Mouse (Mus musculus): ENCODE measurements around the gene Prr13. TPM values are rescaled to one million over a fixed set of nuclear protein-coding genes. Genes with fewer than 3 reads are reported as not detected.

Gene Prr13
- polyA plus RNA-seq, 1 experiment: 271 TPM

DNA sequence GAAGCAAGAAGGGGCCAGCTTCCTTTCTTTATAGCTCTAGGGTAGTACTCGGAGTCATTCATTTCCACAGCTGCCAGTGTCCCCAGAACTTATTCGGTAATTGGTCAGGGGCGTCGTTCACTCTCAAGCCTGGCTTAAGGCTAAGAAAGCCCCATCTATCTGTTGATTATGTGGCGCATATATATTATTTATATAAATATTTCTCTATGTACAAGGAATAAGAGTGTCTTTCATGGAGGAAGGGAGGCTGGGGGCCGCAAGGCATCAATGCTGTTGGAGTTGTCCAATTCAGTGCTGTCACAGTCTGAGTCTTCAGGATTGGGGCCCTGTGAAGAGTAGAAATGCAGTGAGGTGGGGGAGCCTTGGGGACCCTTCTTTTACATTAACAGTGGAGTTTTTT lies 41.0 kb downstream of the Prr13 start:
- H3K4me1 ChIP-seq (ENCODE audit: control insufficient read depth, insufficient read depth, low read length): no peaks in the 10 kb centered on the region
- no peak for DNase-seq
- TF ChIP-seq CTCF (IDR thresholded peaks at IDR 0.05; ENCODE audit: insufficient read depth, low read length) (no peak), POLR2A (IDR thresholded peaks at IDR 0.05; ENCODE audit: borderline replicate concordance, extremely low read depth, low read depth, low read length) (no peak)
- no peak overlapping the region for H3K4me3 ChIP-seq (replicated peaks; ENCODE audit: extremely low read depth, low read depth, low read length)
- 84% methylated on average over 6 of the region's 6 CpGs for WGBS

DNA sequence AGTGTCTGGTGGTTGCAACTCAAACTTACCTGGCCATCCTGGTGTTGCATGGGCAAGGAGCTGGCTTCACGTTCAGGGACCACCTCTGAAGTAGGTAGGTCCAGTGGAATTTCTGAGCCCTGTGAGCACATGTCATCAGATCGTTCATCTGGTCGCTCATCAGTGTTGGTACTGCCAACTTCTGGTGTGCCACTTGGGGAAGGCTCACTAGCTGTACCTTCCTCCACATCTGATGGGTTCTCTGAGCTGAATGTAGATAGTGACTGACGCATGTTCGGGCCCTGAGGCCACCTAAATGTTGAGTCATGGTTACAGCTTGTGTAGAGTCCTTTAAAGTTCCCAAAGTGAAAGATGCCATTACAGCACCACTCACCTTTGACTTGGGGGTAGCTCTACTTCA lies 41.7 kb downstream of the Prr13 start:
- 87% methylated on average over 5 of the region's 5 CpGs for WGBS
- no peak overlapping the region for H3K4me3 ChIP-seq (replicated peaks; ENCODE audit: extremely low read depth, low read depth, low read length)
- no peaks in the 10 kb centered on the region for H3K4me1 ChIP-seq (ENCODE audit: control insufficient read depth, insufficient read depth, low read length)
- DNase-seq: no peak
- no peak for TF ChIP-seq CTCF (IDR thresholded peaks at IDR 0.05; ENCODE audit: insufficient read depth, low read length)
- TF ChIP-seq POLR2A (IDR thresholded peaks at IDR 0.05; ENCODE audit: borderline replicate concordance, extremely low read depth, low read depth, low read length): no peak

DNA sequence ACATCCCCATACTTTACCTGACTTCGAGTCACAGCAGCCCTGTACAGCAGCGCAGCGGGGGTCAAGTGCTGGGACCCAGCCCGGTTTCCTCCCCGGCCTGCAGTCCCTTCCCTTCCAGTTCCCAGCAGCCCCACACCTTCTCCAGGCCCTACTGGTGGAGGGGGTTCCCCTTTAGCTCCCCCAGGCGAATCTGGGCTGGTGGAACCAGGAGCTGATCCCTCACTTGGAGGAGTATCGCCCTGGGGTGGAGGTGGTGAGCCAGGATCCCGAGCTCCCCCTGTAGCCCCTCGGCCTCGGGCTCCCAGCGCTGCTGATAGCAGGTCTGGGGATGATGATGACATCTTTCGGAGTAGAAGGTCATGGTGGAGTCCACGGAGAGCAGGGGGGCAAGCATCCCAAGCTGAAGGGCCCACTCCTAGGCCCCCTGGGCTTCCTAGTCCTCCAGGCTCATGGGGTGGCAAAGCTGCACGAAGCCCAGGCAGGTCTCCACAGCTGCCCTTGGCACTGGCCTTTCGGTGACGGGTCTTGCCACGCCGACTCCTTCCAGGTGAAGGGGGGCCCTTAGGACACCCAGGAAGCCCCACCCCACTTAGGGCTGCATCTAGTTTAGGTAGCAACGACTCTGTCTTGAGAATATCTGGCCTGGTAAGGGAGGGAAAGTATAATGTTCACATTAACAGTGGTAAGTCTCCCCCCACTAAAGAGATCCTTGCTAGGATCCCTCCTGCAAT lies 42.4 kb downstream of the Prr13 start:
- H3K4me3 ChIP-seq (replicated peaks; ENCODE audit: extremely low read depth, low read depth, low read length): no peak overlapping the region
- WGBS: 81% methylated on average over 19 of the region's 19 CpGs
- TF ChIP-seq CTCF (IDR thresholded peaks at IDR 0.05; ENCODE audit: insufficient read depth, low read length) (no peak), POLR2A (IDR thresholded peaks at IDR 0.05; ENCODE audit: borderline replicate concordance, extremely low read depth, low read depth, low read length) (no peak)
- no peaks in the 10 kb centered on the region for H3K4me1 ChIP-seq (ENCODE audit: control insufficient read depth, insufficient read depth, low read length)
- no peak for DNase-seq

DNA sequence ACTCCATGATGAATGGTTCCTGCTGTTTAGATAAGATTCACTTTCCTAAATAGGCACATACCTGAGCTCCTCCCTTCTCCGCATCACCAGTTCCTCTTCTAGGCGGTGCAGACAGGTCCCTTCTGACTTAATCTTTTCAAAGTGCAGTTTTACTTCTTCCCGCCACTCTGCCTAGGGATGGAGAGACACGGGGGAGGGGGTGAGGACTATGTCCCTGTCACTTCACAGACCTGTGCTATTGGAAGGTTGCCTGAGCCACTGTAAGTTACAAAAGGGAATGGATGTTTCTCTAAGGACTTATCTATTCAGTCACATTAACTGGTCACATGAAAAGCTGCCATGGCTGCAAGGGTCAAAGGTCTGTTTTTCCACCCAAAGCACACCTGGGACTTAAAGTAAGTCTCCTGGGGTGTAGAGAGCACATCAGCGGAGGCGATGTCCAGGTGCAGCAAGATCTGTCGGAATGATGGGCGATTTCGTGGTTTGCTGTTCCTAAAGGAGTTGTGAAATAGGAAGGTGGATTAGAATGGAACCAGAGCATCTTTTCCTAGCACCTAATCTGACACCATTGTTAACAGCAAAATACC lies 43.5 kb downstream of the Prr13 start:
- WGBS: 72% methylated on average over 9 of the region's 9 CpGs
- H3K4me1 ChIP-seq (ENCODE audit: control insufficient read depth, insufficient read depth, low read length): no peaks in the 10 kb centered on the region
- H3K4me3 ChIP-seq (replicated peaks; ENCODE audit: extremely low read depth, low read depth, low read length): no peak overlapping the region
- TF ChIP-seq POLR2A (IDR thresholded peaks at IDR 0.05; ENCODE audit: borderline replicate concordance, extremely low read depth, low read depth, low read length) (no peak), CTCF (IDR thresholded peaks at IDR 0.05; ENCODE audit: insufficient read depth, low read length) (no peak)
- no peak for DNase-seq

DNA sequence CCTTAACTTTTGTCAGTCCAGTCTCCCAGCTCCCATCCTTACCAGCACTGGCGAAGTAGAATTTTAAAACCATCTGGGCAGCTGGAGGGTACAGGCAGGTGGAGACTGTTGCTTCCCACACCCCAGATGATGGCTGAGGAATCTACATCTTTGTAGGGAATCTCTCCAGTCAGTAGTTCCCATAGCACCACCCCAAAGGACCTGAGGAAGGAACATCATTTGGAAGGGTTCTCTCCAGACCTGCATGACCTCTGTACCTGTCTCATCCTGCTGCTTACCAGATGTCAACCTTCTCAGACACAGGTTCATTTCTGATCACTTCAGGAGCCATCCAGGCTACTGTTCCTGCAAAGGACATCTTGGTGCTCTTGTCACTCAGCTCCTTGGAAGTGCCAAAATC lies 44.6 kb downstream of the Prr13 start, which contains the start of gene Gm10337:
Gene Gm10337, plus strand, starts transcription at position 276 of the 400 bp plus-strand sequence.
- WGBS: 94% methylated on average over 1 of the region's 1 CpGs
- TF ChIP-seq POLR2A (IDR thresholded peaks at IDR 0.05; ENCODE audit: borderline replicate concordance, extremely low read depth, low read depth, low read length): no peak
- no peak for TF ChIP-seq CTCF (IDR thresholded peaks at IDR 0.05; ENCODE audit: insufficient read depth, low read length)
- H3K4me1 ChIP-seq (ENCODE audit: control insufficient read depth, insufficient read depth, low read length): no peaks in the 10 kb centered on the region
- H3K4me3 ChIP-seq (replicated peaks; ENCODE audit: extremely low read depth, low read depth, low read length): no peak within 1 kb of the TSS
- no peak for DNase-seq

DNA sequence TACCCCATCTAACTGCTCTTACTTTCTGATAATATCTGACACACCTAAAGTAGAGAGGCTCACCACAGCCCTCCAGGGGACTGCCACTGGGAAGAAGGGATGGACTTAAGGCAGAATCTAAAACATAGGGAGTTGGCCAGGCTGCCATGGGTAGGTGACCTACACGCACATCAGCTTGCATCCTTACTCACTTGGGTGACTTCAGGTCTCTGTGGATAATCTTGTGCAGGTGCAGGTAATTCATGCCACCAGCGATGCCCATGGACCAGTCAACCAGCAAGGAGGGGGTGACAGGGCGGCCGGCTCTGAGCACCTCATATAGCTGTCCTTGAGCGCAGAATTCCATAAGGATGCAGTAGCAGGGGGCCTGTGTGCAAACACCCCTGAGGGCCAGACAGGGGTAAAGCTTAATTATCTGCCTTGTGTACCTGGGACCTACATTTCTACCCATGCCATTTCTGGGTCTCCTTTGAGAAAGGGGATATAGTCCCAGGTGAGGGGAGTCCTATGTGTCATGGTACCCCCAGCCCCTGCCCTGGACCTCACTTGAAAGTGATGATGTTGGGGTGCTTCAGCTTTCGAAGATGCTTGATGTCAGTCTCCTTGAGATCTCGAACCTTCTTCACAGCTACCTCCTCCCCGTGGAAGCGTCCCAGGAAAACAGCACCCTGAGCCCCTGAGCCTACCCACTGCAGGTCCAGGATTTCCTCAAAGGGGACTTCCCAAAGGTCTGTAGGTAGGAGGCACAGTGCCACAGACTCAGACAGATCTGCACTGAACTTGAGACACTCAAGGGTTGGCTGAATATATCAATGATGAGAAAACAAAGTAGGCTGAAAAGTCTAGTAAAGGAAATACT lies 45.3 kb downstream of the Prr13 start:
- no peak for TF ChIP-seq POLR2A (IDR thresholded peaks at IDR 0.05; ENCODE audit: borderline replicate concordance, extremely low read depth, low read depth, low read length)
- TF ChIP-seq CTCF (IDR thresholded peaks at IDR 0.05; ENCODE audit: insufficient read depth, low read length): no peak
- DNase-seq: no peak
- Histone ChIP-seq H3K4me3 (replicated peaks; ENCODE audit: extremely low read depth, low read depth, low read length) (no peak overlapping the region), H3K4me1 (ENCODE audit: control insufficient read depth, insufficient read depth, low read length) (no peaks in the 10 kb centered on the region)
- 82% methylated on average over 9 of the region's 9 CpGs for WGBS

DNA sequence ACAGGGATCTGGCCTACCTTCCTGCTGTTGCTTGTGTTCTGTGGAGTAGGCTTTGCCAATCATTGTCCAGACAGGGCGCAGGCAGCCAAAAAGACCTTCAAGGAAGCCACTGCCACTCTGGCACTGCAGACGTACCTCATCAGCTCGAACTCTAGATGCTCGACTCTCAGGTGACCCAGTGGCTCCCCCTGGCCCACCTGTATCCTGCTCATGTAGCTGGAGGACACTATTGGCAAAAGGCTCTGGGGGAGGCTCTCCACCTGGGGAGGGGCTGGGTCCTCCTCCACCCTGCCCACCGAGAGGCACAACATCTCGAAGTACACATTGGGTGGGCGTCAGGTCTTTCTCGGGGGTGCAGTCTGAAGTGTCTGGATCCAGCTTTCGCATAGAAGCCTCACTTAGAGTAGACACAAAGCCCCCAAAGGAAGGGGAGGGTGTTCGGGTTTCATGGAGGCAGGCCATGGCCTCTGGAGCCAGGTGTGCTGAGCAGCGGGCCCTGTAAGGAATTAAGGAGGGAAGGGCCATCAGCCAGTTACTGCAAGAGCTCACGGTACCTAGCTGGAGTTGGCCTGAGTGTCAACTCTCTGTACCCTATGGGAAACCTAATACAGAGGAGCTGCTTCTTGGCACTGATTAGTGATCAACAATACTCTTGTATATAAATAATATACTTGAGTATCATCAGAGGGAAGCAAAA lies 46.4 kb downstream of the Prr13 start:
- 55% methylated on average over 12 of the region's 12 CpGs for WGBS
- Histone ChIP-seq H3K4me1 (ENCODE audit: control insufficient read depth, insufficient read depth, low read length) (no peaks in the 10 kb centered on the region), H3K4me3 (replicated peaks; ENCODE audit: extremely low read depth, low read depth, low read length) (no peak overlapping the region)
- no peak for TF ChIP-seq CTCF (IDR thresholded peaks at IDR 0.05; ENCODE audit: insufficient read depth, low read length)
- no peak for TF ChIP-seq POLR2A (IDR thresholded peaks at IDR 0.05; ENCODE audit: borderline replicate concordance, extremely low read depth, low read depth, low read length)
- DNase-seq: no peak

GRCm38 (mm10) chr15:102505770-102506463 lies 47.1 kb downstream of the Prr13 start:
- Histone ChIP-seq H3K4me3 (replicated peaks; ENCODE audit: extremely low read depth, low read depth, low read length) (no peak overlapping the region), H3K4me1 (ENCODE audit: control insufficient read depth, insufficient read depth, low read length) (no peaks in the 10 kb centered on the region)
- no peak for TF ChIP-seq CTCF (IDR thresholded peaks at IDR 0.05; ENCODE audit: insufficient read depth, low read length)
- TF ChIP-seq POLR2A (IDR thresholded peaks at IDR 0.05; ENCODE audit: borderline replicate concordance, extremely low read depth, low read depth, low read length): no peak
- WGBS: 48% methylated on average over 9 of the region's 9 CpGs
- no peak for DNase-seq

Data from lung, adult 2 months (tissue).